Mouse (Mus musculus): ENCODE measurements at regions not wholly inside any gene's neighbourhood (a gene's known extent, or its start where the extent isn't known, plus 50 kb on each side); places are given as distances from the start of the nearest gene placed in this dataset.
"Not testable (repeated sequence)": the region's sequence is repeated elsewhere in the genome, so short reads cannot be mapped to it uniquely, and the experiment has no call there.

GRCm38 (mm10) chr12:11831292-11831691 lies 375.4 kb downstream of the Rad51ap2 start:
- ATAC-seq (ENCODE audit: low FRiP score), result no peak
- 50% methylated on average over 5 of the region's 5 CpGs for WGBS
- Histone ChIP-seq H3K9ac (replicated peaks; ENCODE audit: low read length, poor library complexity, severe bottlenecking) (no peak overlapping the region), H3K27me3 (ENCODE audit: insufficient read depth, low read length) (no peaks in the 10 kb centered on the region), H3K4me3 (ENCODE audit: low read depth, low read length) (no peak overlapping the region), H3K27ac (ENCODE audit: low read depth, low read length) (no peak overlapping the region), H3K36me3 (ENCODE audit: insufficient read depth, low read length) (no peaks in the 10 kb centered on the region), H3K4me1 (ENCODE audit: insufficient read depth, low read length) (no peaks in the 10 kb centered on the region; the same call in 1 of the 2 replicates), H3K4me2 (ENCODE audit: low read depth, low read length, poor library complexity, severe bottlenecking) (no peak overlapping the region), H3K9me3 (ENCODE audit: low read length) (no peaks in the 10 kb centered on the region)
- peak; percentile 21 for DNase-seq (ENCODE audit: low spot score)
- no peak for TF ChIP-seq CTCF (IDR thresholded peaks at IDR 0.05)

GRCm38 (mm10) chr12:11837819-11838472 lies 382.1 kb downstream of the Rad51ap2 start:
- Histone ChIP-seq H3K4me2 (ENCODE audit: low read depth, low read length, poor library complexity, severe bottlenecking) (no peak overlapping the region), H3K4me3 (ENCODE audit: low read depth, low read length) (no peak overlapping the region), H3K9ac (replicated peaks; ENCODE audit: low read length, poor library complexity, severe bottlenecking) (no peak overlapping the region), H3K27me3 (ENCODE audit: insufficient read depth, low read length) (no peaks in the 10 kb centered on the region), H3K27ac (ENCODE audit: low read depth, low read length) (no peak overlapping the region), H3K4me1 (ENCODE audit: insufficient read depth, low read length) (no peaks in the 10 kb centered on the region), H3K36me3 (ENCODE audit: insufficient read depth, low read length) (no peaks in the 10 kb centered on the region), H3K9me3 (ENCODE audit: low read length) (no peaks in the 10 kb centered on the region)
- 0 out of 2 replicates have a peak, but pooled peaks have one; percentile 4 for TF ChIP-seq CTCF (IDR thresholded peaks at IDR 0.05)
- ATAC-seq (ENCODE audit: low FRiP score) (no peak), DNase-seq (ENCODE audit: low spot score) (peak; percentile 58)
- 59% methylated on average over 3 of the region's 3 CpGs for WGBS

DNA sequence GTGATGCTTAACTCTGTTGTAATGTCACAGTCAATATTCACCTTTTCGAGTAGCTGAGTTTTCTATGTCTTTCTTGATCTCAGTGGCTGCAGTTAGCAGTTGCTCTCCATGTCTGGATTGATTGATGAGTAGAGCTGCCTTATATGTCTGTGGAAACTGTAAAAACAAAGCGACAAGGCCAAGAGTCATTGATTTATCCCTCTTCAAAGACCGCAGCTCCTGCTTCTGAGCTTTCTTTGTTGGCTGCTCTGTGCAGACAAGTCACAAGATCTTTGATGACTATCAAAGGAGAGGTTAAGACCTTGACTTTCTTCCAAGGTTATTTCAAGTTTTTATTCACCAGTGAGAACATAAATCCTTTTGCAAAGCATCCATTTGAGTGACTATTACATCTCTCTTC lies 395.2 kb downstream of the Rad51ap2 start:
- no peaks in the 10 kb centered on the region for H3K27me3 ChIP-seq (ENCODE audit: insufficient read depth, low read length)
- no peak overlapping the region for H3K4me3 ChIP-seq (ENCODE audit: low read depth, low read length)
- H3K9ac ChIP-seq (replicated peaks; ENCODE audit: low read length, poor library complexity, severe bottlenecking), result no peak overlapping the region
- no peaks in the 10 kb centered on the region for H3K4me1 ChIP-seq (ENCODE audit: insufficient read depth, low read length)
- H3K9me3 ChIP-seq (ENCODE audit: low read length), result no peaks in the 10 kb centered on the region
- DNase-seq (ENCODE audit: low spot score), result no peak
- no peak for TF ChIP-seq CTCF (IDR thresholded peaks at IDR 0.05)
- no peak for ATAC-seq (ENCODE audit: low FRiP score)
- WGBS, result 65% methylated on average over 3 of the region's 3 CpGs
- H3K4me2 ChIP-seq (ENCODE audit: low read depth, low read length, poor library complexity, severe bottlenecking), result no peak overlapping the region
- no peak overlapping the region for H3K27ac ChIP-seq (ENCODE audit: low read depth, low read length)
- no peaks in the 10 kb centered on the region for H3K36me3 ChIP-seq (ENCODE audit: insufficient read depth, low read length)

- ATAC-seq (ENCODE audit: low FRiP score); H3K4me3 ChIP-seq (ENCODE audit: low read depth, low read length); H3K27me3 ChIP-seq (ENCODE audit: insufficient read depth, low read length); H3K36me3 ChIP-seq (ENCODE audit: insufficient read depth, low read length); DNase-seq (ENCODE audit: low spot score); H3K4me2 ChIP-seq (ENCODE audit: low read depth, low read length, poor library complexity, severe bottlenecking); H3K9me3 ChIP-seq (ENCODE audit: low read length); H3K4me1 ChIP-seq (ENCODE audit: insufficient read depth, low read length); H3K27ac ChIP-seq (ENCODE audit: low read depth, low read length); H3K9ac ChIP-seq (replicated peaks; ENCODE audit: low read length, poor library complexity, severe bottlenecking): not testable (repeated sequence)
- WGBS, result 96% methylated on average over 11 of the region's 11 CpGs
These were observed 380.1 kb upstream of the Fam49a start for GRCm38 (mm10) chr12:11881809-11882208.

DNA sequence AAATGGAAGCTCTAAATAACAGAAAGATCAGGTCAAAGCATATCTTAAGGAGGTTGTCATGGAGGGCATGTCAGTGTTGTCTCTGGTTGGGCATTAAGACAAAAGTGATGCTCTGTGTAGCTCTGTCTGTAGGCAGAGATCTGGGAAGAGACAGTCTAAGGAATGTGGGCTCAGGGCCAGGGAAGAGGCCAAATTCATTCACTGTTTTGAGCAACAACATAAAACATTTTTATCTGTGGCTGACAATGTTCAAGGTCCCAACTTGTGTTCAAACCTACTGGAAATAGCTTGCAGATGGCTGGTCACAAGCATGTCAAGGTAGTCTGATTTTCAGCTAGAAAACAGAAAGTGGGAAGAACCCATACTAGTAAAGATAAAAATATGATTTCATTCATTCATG lies 374.6 kb upstream of the Fam49a start:
- H3K4me1 ChIP-seq (ENCODE audit: insufficient read depth, low read length), result no peaks in the 10 kb centered on the region
- TF ChIP-seq CTCF (IDR thresholded peaks at IDR 0.05), result no peak
- ATAC-seq (ENCODE audit: low FRiP score) (no peak), DNase-seq (ENCODE audit: low spot score) (no peak)
- H3K9ac ChIP-seq (replicated peaks; ENCODE audit: low read length, poor library complexity, severe bottlenecking), result no peak overlapping the region
- H3K9me3 ChIP-seq (ENCODE audit: low read length), result no peaks in the 10 kb centered on the region
- no peak overlapping the region for H3K27ac ChIP-seq (ENCODE audit: low read depth, low read length)
- no peak overlapping the region for H3K4me3 ChIP-seq (ENCODE audit: low read depth, low read length)
- H3K36me3 ChIP-seq (ENCODE audit: insufficient read depth, low read length), result no peaks in the 10 kb centered on the region
- no peak overlapping the region for H3K4me2 ChIP-seq (ENCODE audit: low read depth, low read length, poor library complexity, severe bottlenecking)
- H3K27me3 ChIP-seq (ENCODE audit: insufficient read depth, low read length), result no peaks in the 10 kb centered on the region

GRCm38 (mm10) chr12:11899031-11899430 lies 362.9 kb upstream of the Fam49a start:
- H3K4me2 ChIP-seq (ENCODE audit: low read depth, low read length, poor library complexity, severe bottlenecking), result no peak overlapping the region
- ATAC-seq (ENCODE audit: low FRiP score) (no peak), DNase-seq (ENCODE audit: low spot score) (peak; percentile 34)
- H3K27ac ChIP-seq (ENCODE audit: low read depth, low read length), result no peak overlapping the region
- no peaks in the 10 kb centered on the region for H3K36me3 ChIP-seq (ENCODE audit: insufficient read depth, low read length)
- H3K27me3 ChIP-seq (ENCODE audit: insufficient read depth, low read length), result no peaks in the 10 kb centered on the region
- no peaks in the 10 kb centered on the region for H3K4me1 ChIP-seq (ENCODE audit: insufficient read depth, low read length)
- WGBS, result 65% methylated on average over 3 of the region's 3 CpGs
- no peak for TF ChIP-seq CTCF (IDR thresholded peaks at IDR 0.05)
- no peak overlapping the region for H3K9ac ChIP-seq (replicated peaks; ENCODE audit: low read length, poor library complexity, severe bottlenecking)
- H3K4me3 ChIP-seq (ENCODE audit: low read depth, low read length), result no peak overlapping the region
- H3K9me3 ChIP-seq (ENCODE audit: low read length), result no peaks in the 10 kb centered on the region

Measured in midbrain, postnatal 0 days (tissue).